Mouse (Mus musculus) kidney, adult 2 months (tissue): Measurements from ENCODE around the gene Folr2.

Source experiments
- CTCF ChIP-seq: fragments of 200-500 bp; conservative IDR thresholded peaks from 2 replicates; pipeline ENCODE4 v1.5.1; 2011; ENCODE audit warnings: low read depth, mild to moderate bottlenecking, control low read depth, low read length, moderate library complexity, mixed read lengths; ENCODE audit not compliant: insufficient read depth, insufficient read length
- POLR2A ChIP-seq: fragments of 200-500 bp; IDR thresholded peaks from one replicate; pipeline ENCODE4 v1.6.1; 2011; ENCODE audit warnings: low read depth, low read length, control low read depth

GRCm38 (mm10) chr7:101847934-101848333, 9.1 kb downstream of the Folr2 start:
- TF ChIP-seq POLR2A (no peak), CTCF (no peak)
